Mouse (Mus musculus) hindlimb bud, embryonic 11.5 days (tissue): ENCODE results near the gene Mycl.

ENCODE experiments used
- DNase-seq: peaks from one replicate; pipeline ENCODE4 v3.0.0-alpha.2; 2012; ENCODE audit warnings: low read depth, low spot score; ENCODE audit errors: extremely low spot score

Mycl gene

DNA sequence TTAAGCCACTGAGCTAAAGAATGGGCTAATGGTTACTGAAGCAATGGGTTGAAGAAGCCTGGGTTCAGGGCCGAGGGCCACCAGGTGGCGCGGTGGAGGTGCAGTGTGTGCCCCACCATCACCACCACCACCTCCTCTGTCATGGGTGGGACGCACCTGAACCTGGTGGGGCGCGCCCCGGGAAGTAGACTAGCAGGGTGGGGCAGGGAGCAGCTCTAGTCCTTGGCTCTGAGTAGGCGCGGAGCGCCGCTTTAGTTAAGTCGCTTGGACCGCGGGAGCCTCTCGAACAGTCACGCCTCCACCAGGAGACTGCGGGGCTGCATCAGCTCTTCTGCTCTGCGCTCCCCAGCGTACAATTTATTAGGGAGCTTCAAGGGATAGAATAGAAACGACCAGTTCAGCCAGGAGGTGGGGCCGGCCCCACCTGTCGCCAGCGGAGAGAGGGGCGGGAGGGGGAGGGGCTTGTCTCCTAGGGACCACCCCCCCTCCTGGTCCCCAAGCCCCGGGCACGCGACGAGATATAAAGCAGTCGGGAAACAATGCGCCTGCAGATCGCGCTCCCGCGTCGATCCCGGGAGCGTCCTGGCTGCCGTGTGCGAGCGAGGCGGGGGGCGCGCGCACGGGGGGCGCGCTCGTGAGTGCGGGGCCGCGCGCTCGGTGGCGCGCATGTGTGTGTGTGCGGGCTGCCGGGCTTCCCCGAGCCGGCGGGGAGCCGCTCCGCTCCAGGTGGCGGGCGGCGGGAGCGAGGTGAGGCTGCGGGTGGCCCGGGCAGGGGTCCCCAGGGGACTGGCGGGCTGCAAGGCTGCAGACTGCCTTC is at the start of gene Mycl:
Gene Mycl, plus strand, starts transcription at position 249 of the 817 bp plus-strand sequence.
- no peak for DNase-seq

DNA sequence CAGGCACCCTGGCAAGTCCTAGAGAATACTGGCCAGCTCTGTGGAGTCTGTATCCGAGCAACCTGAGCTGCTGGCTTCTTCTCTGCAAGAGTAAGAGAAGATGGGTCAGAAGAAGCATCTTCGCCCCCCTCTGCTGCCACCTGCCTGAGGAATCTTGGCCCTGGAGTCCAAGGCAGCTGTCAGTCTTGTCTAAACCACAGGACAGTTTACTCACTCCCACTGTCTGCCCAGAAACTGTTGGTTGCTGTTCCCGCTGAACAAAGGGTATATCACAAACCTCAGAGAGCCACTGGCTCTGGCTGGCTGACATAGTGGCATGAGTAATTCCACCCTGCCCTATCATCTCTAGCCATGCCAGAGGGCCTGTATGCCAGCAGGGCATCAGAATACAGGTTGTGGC is 48.2 kb upstream of the Mycl start:
- DNase-seq = no peak

DNA sequence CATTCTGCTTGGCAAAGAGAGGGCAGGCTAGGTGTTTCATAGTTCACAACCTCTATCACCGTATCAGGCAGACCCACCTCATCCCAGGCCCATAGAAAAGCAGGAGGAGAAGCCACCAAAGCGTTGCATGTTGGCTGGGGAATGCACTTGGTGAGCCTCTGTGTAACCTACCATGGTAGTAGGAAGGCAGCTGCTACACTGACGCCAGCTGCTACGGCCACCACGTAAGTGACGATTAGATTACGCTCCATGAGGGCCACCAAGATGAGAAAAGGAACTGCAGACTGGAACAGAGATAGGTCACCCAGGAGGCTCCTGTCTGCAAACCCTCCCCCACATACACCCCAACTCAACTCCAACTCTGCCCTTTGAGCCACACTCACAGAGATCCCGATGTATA is 46.4 kb upstream of the Mycl start:
- DNase-seq = no peak

DNA sequence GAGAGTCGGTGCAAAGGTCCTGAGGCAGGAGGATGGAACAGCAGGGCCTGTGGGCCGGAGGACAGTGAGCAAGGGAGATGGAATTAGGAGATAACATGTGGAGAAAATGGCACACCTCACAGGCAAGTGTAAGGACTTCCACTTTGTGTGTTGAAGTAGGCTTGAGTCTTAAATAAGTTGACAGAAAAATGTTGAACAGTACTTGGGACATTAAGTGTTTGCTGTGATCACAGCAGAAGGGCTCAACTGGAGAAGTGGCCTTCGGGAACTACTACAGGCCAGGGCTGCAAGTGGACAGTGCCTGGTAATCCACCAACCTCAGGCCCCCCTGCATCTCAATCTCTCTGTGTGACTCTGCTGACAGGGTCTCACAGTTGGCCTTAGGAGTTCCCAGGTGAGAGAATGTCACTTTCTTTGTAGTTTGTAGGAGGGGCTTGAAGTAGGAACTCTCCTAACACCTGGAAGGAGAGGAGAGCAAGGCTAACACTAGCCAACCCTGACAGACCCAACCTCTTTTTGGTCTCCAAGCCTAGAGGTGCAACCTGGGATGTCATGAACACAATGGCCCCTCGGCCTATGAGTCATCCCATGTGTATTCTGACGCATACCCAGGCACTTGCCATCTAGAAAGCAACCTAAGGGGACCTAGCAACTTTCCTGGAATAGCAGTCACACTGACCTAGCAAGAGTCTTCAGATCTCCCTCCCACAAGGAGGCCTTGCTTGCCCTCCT is 40.6 kb upstream of the Mycl start:
- DNase-seq = no peak

DNA sequence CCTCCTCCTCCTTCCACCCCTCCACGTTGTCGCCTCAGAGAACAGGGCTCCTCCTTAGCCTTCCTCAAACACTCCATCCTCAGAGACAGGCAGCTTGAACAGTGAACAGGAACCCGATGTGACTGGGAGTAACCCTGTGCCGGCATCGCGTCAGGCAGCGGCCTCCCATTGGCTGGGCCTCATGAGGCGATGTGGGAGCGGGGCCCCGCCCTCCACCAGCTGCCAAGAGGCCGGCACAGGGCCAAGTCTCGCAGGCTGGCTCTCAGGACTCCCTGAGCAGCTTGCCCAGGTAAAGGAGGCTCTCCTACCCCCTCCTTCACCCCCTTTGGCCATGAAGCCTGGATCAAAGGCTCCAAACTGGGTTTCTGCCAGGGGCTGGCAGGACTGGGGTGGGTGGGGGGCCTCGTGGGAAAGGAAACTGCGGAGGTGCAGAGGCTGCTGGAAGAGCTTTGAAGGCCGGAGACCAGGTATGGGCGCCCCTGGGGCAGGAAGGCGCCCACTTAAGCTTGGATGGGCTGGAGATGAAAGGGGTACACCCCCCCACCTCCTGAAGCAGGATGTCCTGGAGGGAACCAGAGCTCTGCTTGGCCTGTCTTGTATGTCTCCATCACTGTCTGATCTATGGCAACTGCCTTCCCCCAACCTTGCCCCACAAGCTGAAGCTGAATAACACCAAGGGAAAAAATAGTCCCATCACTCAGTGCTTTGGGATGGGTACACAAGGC is 39.9 kb upstream of the Mycl start:
- no peak for DNase-seq

DNA sequence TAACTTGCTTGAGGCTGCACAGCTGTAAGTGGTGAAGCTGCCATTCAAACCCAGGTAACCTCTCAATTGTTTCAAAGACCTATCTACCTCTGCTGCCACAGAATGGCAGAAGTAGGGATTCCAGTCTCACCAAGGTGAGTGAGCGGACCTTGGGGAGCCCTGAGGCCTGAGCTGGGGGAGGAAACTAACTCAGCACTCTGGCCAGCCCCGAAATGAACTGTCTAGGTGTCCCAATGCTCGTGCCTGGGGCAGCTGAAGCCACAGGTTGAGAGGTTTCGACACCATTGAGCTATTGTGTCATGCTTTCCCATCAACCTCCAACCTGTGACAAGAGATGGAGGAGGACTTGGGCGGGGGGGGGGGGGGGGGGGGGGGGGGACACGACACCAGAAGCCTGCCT is 39.2 kb upstream of the Mycl start:
- DNase-seq = no peak

DNA sequence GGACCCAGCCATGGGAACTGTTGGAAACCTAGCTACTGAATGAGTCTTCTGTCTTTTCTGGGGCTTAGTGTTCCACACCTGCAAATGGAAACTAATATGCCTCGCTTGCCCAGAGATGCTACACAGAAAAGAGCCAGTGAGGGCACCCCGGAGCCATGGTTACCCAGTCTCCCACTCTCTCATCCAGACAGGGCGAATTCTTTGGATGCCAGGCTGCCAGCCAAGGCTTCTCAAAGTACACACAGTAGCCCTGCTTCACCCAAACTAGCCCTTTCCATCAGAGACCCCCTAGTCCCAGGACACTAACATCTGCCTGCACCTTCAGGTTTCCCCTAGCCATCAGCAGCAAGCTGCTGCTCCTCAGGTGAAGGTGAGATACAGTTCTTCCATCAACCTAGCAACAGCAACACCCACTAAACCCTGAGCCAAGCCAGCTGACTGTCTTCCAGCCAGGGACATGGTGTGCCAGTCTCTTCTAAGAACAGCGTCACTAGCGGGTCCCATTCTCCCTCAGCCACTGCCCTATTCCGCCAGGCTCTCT is 36.9 kb upstream of the Mycl start:
- no peak for DNase-seq

DNA sequence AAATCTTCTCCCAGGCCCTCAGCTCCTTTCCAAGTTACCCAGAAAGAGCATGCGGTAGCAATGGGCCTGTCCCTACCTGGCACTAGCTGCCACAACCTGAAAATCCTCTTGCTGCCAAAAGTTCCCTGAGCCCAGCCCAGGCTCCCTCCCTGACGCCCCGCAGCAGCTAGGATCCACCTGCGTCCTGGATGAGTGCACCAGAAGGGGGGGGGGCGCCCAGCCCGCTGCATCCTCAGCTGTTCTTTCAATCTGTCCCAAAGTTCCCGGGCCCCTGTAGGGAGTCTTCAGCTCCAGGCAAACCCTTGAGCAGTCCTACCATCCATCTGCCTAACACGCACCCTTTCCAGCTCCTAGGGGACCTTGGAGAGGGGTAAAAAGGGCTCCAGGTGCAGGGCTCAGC is 35.6 kb upstream of the Mycl start:
- DNase-seq = no peak

DNA sequence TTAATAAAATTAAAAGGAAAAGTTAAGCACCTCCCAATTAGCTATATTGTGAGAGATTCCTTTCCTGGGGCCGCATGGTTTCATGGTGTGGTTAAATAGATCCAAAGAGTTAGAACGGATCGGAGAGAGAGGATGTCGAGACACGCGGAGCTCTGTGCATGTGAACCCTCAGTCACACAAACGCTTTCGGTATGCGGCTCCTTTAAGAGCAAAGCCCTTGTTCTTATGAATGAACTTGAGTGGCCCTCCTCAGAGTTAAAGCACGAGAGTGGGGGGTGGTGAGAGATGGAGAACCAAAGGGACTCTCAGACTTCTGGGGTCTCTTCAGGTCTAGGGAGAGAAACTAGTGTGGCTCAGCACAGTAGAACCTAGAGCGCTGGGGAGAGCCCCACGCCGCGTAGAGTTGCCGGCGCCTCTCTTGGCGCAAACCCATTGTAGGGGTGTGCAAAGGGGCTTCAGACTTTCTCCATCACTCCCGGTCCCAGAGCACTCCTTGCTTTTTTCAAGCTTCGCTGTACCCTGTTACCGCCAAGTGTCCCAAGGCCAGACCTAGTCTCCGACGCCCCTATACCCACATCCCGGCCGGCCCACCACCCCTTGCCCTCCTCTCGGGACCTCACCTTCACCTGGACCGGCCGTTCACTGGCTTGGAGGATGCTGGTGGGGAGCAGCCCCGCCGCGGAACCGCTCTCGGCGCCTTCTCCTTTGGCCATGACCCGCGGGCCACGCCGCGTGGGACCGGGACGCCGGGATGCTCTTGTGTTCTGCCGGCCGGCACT is 34.9 kb upstream of the Mycl start:
- DNase-seq = no peak

DNA sequence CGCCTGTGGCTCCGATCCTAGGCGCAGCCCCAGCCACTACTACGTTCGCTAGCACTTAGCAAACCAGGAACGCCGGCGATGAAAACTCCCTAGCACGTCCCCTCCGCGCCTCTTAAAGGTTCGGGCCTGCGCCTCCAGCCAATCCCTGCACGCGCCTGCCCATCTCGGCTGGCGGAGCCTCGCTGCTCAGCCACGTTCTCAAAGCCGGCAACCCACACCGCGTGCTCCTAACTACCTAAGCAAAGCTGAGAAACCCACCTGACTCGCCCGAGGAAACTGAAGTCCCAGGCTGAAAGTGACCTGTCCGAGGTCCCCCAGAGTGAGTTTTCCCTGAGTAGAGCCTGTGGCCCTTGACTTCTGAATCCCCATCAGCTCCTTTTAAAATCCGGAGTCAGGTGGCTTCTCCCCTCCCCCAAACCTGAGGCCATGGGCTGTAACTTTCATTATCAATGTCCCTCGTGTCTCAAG is 34.3 kb upstream of the Mycl start, which contains the start of gene Mfsd2a:
Gene Mfsd2a, minus strand, starts transcription at position 89 of the 468 bp plus-strand sequence.
- DNase-seq = no peak

DNA sequence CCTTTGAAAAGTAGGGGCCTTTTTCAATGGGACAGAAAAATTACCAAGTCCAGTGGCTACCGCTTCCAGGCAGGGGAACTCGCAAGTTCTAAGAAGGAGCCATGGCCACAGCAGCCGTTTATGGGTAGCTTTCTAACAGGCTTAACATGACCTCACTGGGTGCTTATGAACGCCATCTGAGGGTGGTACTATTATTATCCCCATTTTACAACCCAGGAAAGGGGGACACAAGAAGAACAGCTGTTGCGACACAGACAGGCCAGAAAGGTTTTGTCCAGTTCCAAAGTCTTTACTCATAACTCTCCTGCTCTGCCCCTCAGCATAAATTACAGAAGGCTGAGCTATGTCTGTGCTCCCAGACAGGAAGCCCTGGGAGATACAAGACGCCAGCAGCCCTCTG is 33.9 kb upstream of the Mycl start:
- no peak for DNase-seq

DNA sequence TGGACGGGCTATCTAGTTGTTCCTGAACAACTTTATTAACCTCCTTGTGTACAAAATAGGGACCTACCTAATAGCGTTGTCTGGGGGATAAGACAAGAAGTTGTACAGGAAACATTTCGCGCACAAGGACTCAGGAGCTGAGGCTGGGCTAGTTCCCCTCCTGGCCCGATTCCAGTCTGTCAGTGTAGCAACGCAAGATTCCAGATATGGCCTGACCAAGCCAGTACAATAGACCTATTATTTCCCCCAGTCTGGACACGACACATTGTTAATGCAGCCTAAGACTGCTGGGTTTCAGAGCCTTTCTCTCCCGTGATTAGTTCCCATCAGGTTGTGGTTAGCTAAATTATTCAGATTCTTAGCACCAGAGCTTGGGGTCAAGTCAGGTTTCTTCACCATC is 32.7 kb upstream of the Mycl start:
- no peak for DNase-seq

DNA sequence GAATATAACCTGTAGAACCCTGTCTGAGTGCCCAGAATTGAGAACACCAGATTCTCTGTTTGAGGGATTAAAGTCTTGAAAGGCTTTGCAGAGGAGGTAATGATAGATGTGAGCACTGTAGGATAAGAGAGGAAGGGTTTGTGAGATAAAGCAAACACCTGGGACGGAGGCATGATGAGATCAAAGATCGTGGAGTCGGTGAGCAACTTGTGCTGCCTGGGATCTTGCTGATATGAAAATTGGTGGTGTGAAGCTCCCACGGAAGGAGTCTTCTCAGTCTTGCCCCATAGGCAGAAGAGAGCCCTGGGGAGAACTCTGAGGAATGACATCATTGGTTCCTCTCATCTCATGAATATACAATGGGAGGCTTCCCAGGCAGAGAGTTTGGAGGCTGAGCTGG is 27.3 kb upstream of the Mycl start:
- no peak for DNase-seq

DNA sequence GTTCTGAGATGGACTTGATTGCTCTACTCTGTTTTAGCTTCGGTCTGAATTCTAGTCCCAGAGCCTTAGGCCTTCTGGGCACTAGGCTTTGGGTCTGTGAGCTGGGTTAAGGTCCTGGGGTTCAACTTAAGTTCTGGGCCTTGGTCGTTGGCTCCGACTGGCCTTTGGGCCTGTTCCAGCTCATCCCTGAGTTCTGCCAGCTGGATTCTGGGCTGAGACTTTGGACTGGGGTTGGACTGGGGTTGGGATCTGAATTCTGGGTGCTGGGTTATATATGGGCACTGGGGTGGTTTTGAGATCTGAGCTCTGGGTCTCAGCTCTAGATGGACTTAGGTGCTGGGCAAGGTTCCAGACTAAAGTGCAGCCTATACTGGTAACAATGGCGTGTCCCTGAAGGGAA is 24.3 kb upstream of the Mycl start:
- DNase-seq = no peak

DNA sequence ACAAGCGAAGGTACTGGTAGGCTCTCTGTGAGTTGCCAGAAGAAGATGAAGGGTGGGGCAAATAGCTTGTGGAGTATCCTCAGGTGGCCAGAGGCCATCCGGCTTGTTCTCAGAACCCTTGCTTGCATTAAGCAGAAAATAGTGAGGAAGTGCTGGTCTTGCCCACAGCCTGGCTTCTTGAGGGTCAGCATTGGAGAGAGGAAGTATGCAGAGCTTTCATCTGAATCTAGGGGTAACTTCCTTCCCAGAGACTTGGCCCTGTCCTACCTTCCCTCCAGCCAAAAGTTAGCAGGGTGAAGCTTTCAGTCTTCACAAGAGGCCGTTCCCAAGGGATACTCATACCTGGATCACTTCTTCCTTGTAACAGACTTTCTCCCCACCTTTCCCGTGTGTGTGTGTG is 23.8 kb upstream of the Mycl start:
- DNase-seq = no peak

DNA sequence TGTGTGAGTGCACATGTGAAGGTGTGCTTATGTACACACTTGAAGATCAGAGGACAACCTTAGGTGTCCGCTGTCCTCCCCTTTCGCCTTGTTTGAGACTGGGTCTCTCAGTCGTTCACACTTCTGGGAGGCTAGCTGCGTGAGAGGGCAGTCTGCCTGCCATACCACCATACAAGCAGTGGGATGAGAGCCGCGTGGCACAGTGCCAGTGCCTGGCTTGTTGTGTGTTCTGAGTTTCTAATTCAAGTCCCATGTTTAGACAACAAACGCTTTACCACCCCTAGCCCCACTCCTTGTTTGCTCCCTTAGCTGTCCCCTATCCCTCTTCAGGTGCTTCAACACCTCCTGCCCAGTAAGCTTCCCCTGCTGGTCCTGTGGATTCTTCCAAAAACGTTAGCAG is 23.4 kb upstream of the Mycl start:
- no peak for DNase-seq

DNA sequence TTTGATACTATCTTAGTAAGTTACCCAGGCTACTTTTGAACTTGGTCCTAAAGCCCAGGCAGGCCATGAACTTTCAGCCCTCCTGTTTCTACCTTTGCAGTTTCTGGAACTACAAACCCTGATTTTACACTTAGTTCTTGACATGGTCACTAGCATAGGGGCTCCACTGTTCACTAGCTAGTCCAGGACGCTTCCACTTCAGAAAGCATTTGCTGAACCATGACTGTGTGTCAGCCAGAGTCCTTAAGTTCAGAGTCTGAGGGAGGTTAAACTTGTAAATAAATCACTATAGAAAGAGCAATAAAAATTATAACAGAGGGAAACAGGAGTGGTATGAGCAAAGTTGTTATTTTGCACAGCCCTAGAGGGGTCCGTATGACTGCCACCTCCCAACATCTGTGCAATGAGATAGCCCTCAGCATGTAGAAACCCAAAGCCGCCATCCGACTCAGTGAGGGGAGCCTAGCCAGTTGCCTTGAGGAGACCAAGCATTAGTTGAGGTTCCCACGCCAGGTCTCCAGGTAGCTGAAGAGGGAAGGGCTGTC is 20.4 kb upstream of the Mycl start:
- no peak for DNase-seq

DNA sequence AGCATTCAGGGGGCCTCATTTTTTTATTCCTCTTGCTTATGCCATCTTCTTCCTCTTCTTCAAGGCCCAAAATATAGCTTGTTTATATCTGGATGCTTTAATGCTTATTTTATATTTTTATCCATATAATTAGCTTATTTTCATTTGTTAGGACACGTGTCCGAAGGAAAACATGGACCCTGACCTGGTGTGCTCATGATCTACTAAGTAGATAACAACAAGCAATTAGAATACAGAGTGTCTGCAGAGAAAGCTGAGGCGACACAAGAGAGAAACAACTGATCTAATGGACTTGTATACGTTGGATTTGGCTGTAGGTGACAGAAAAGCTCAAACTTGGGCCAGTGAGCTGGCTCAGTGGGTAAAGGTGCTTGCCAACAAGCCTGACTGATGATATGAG is 18.6 kb upstream of the Mycl start:
- no peak for DNase-seq

DNA sequence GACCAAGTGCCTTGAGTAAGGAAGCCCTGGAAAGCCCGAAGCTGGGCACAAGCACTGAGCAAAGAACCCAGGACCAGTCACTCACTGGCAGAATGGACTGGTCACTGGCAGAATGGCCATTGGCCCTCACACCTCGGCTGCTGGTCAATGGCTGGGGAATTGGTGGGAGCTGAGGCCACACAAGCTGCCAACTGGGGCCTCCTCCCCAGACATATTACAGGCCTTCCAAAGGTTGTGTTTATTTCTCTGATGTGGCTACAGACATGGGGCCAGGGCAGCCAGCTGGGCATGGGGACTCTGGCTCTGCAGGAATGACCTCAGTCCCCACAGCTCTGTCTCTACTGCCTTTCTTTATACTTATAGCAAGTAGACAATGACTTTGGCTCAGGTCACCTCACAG is 16.6 kb upstream of the Mycl start:
- DNase-seq = no peak

DNA sequence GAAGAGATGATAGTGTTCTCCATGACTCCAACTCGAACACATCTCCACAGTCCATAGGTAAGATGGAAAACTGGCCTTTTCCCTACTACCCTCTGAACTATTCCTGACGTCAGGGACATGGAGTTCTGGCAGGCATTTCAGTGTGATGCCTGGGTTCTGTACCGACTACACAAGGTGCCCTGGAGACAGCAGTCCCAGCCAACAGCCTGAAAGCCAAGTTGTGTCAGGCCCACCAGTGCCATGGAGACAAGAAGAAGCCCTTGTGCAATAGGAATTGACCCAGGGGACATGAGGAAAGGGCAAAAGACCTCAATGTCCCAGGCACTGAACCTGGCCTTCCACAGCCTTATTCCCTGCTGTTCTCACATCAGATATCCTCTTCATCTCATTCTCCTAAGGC is 15.6 kb upstream of the Mycl start:
- DNase-seq = no peak
